Mouse (Mus musculus) intestine, embryonic 14.5 days (tissue): Measurements from ENCODE around the gene Zfp830. TPM values are rescaled to one million over a fixed set of nuclear protein-coding genes. Genes with fewer than 3 reads are reported as not detected.

Source experiments
- ATAC-seq: fragments of 200-750 bp; cut with Nextera tagmentation; replicated peaks from 2 replicates; pipeline ENCODE4 v1.8.0; 2017; ENCODE audit warnings: low read depth, moderate number of reproducible peaks, moderate TSS enrichment, moderate library complexity; ENCODE audit not compliant: low FRiP score, low TSS enrichment
- DNase-seq: peaks from one replicate; pipeline ENCODE4 v3.0.0-alpha.2; 2018; ENCODE audit warnings: low spot score
- H3K27ac ChIP-seq: fragments of 300-500 bp; sonication (generic); 2 replicates; pipeline ENCODE4 v1.5.1; 2014; ENCODE audit warnings: low read depth, mild to moderate bottlenecking, control low read depth
- H3K27me3 ChIP-seq: fragments of 300-500 bp; sonication (generic); replicated peaks from 2 replicates; pipeline ENCODE4 v1.6.1; 2014; ENCODE audit warnings: low read length, control low read depth; ENCODE audit not compliant: control insufficient read depth, insufficient read depth
- H3K36me3 ChIP-seq: fragments of 300-500 bp; sonication (generic); 2 replicates; pipeline ENCODE4 v1.6.1; 2014; ENCODE audit warnings: low read length, control low read depth; ENCODE audit not compliant: control insufficient read depth, insufficient read depth
- H3K4me1 ChIP-seq: fragments of 300-500 bp; sonication (generic); replicated peaks from 2 replicates; pipeline ENCODE4 v1.6.1; 2014; ENCODE audit warnings: low read length, control low read depth, mixed read lengths; ENCODE audit not compliant: control insufficient read depth, insufficient read depth
- H3K4me2 ChIP-seq: fragments of 300-500 bp; sonication (generic); 2 replicates; pipeline ENCODE4 v1.6.1; 2014; ENCODE audit warnings: low read length
- H3K4me3 ChIP-seq: fragments of 300-500 bp; sonication (generic); 2 replicates; pipeline ENCODE4 v1.5.1; 2014; ENCODE audit warnings: low read depth, low read length, control low read depth, mixed read lengths
- H3K9ac ChIP-seq: fragments of 300-500 bp; sonication (generic); 2 replicates; pipeline ENCODE4 v1.6.1; 2014; ENCODE audit warnings: mild to moderate bottlenecking, low read length
- H3K9me3 ChIP-seq: fragments of 300-500 bp; sonication (generic); 2 replicates; pipeline ENCODE4 v1.6.1; 2016; ENCODE audit warnings: low read length, control low read depth; ENCODE audit not compliant: control insufficient read depth
- WGBS: fragments of 180-500 bp; shearing (Covaris S2); extraction: QIAGEN DNeasy Blood & Tissue Kit; methylation state at CpG from one replicate; pipeline ENCODE4 v1.1.7; 2014; 5-methylcytosine and 5-hydroxymethylcytosine counted together
- polyA plus RNA-seq: library from polyadenylated mRNA; unstranded; fragments of >200 nt; fragmentation: Nextera tagmentation; extraction: Ambion mirVana; gene quantifications from 2 replicates; pipeline ENCODE4 v1.2.1, GENCODE M21; 2014

The Zfp830 gene
- polyA plus RNA-seq, 1 experiment from 2014 or later = 31.4 TPM

- WGBS = 100% methylated on average over 1 of the region's 1 CpGs
- H3K36me3 ChIP-seq = no peaks in the 10 kb centered on the region
- no peaks in the 10 kb centered on the region for H3K27me3 ChIP-seq
- no peak for DNase-seq
- H3K4me3 ChIP-seq = no peak overlapping the region
- H3K4me2 ChIP-seq = no peak overlapping the region
- ATAC-seq = no peak
- no peak overlapping the region for H3K27ac ChIP-seq
- no peak overlapping the region for H3K9ac ChIP-seq
- H3K9me3 ChIP-seq = no peaks in the 10 kb centered on the region
- no peaks in the 10 kb centered on the region for H3K4me1 ChIP-seq
Measured at GRCm38 (mm10) chr11:82755919-82756318, 8.2 kb upstream of the Zfp830 start.

DNA sequence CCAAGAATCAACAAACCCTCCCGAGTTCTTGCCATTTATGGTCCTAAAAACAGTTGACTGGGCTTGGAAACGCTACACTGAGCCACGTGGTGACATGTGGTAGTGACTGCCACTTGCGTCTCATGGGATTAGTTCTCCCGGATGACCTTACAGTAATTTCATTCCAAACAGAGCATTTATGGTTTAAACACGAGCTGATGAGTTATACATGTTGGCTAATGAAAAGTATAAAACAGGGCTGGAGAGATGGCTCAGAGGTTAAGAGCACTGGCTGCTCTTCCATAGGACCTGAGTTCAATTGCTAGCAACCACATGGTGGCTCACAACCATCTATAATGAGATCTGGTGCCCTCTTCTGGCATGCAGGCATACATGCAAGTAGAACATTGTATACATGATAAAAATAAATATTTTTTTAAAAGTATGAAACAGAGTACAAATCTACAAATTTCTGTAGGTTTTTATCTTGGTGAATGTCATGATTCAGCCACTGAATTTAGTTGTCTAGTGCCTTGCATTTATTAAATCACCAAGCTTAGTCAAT, 1.8 kb upstream of the Zfp830 start:
- H3K9me3 ChIP-seq = no peaks in the 10 kb centered on the region
- no peaks in the 10 kb centered on the region for H3K27me3 ChIP-seq
- H3K36me3 ChIP-seq = peaks cover 5% of the 10 kb centered on the region; the same call in 1 of the 2 replicates
- ATAC-seq (no peak), DNase-seq (no peak)
- 85% methylated on average over 6 of the region's 6 CpGs for WGBS
- no peak overlapping the region for H3K27ac ChIP-seq
- H3K4me1 ChIP-seq = peaks cover 19% of the 10 kb centered on the region
- no peak overlapping the region for H3K9ac ChIP-seq
- no peak overlapping the region for H3K4me3 ChIP-seq
- H3K4me2 ChIP-seq = no peak overlapping the region

GRCm38 (mm10) chr11:82763261-82763660, 884 bp upstream of the Zfp830 start:
- no peak for DNase-seq
- Histone ChIP-seq H3K9ac (peak overlapping the region; percentile 67), H3K36me3 (peaks cover 5% of the 10 kb centered on the region; the same call in 1 of the 2 replicates), H3K27me3 (no peaks in the 10 kb centered on the region), H3K27ac (peak overlapping the region; percentile 93), H3K4me1 (peaks cover 19% of the 10 kb centered on the region), H3K4me2 (peak overlapping the region; percentile 80), H3K4me3 (peak overlapping the region; percentile 90), H3K9me3 (no peaks in the 10 kb centered on the region)
- ATAC-seq = no peak
- 9% methylated on average over 4 of the region's 4 CpGs for WGBS

- Histone ChIP-seq H3K27ac (peak overlapping the region; percentile 93), H3K4me1 (peaks cover 19% of the 10 kb centered on the region), H3K27me3 (no peaks in the 10 kb centered on the region), H3K9ac (peak overlapping the region; percentile 67), H3K4me2 (peak overlapping the region; percentile 86), H3K4me3 (peak overlapping the region; percentile 90), H3K36me3 (peaks cover 15% of the 10 kb centered on the region), H3K9me3 (no peaks in the 10 kb centered on the region)
- under 1% methylated on average over 28 of the region's 28 CpGs for WGBS
- ATAC-seq (peak; percentile 73), DNase-seq (no peak)
Measured at GRCm38 (mm10) chr11:82764438-82764924, 336 bp downstream of the Zfp830 start.

- WGBS = 48% methylated on average over 5 of the region's 5 CpGs
- H3K9me3 ChIP-seq = no peaks in the 10 kb centered on the region
- no peaks in the 10 kb centered on the region for H3K27me3 ChIP-seq
- DNase-seq (no peak), ATAC-seq (no peak)
- peak overlapping the region; percentile 80 for H3K4me3 ChIP-seq
- peak overlapping the region; percentile 56 for H3K4me2 ChIP-seq
- peaks cover 17% of the 10 kb centered on the region for H3K4me1 ChIP-seq
- H3K9ac ChIP-seq = peak overlapping the region; percentile 98
- no peak overlapping the region for H3K27ac ChIP-seq
- peaks cover 18% of the 10 kb centered on the region for H3K36me3 ChIP-seq
Measured at GRCm38 (mm10) chr11:82780134-82780533, 16.0 kb downstream of the Zfp830 start.

DNA sequence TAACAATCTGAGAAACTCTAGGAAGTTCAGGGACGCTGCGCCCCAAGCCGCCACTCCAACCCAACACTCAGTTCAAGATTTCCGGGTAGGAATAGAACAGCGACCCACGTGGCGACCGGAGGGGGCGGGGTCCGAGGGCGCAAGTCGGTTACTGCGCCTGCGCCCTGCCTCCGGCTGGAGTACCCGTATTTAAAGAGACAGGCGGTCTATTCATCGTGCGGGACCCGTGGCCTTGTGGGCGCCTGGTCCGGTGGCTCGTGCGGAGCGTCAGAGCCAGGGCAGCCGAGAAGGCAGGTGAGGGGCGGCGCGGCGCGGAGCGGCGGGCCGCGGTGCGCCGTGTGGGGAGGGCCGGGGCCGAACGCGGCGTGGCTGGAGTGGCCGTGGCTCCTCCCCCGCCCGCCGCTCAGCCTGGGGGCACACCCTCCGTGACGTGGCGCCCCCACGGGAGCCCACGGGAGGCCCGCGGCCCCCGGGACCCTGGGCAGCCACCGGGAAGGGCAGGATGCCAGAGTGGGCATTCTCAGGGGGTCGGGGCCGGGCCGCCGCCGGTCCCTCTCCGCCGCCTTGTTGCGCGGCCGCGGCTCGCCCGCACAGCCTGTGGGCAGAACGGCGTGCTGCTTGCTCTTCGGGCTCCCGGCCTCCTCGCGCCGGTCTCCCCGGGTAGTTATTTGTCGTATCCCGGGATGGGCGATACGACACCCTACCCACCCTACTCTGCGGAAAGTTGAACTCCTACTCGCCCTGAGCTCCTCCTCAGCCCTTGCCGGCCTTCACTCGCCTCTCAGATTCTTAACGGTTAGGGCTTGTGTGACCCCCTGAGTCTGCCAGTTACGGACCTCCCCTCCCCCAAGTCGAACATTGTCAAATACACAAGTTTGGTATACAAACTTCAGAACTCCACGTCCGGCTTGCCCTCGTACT, 17.1 kb downstream of the Zfp830 start, which contains the start of gene Lig3:
Gene Lig3, plus strand, starts transcription at position 126 of the 921 bp plus-strand sequence.
- peak within 1 kb of the TSS; percentile 70 for H3K4me2 ChIP-seq
- H3K4me3 ChIP-seq = peak within 1 kb of the TSS; percentile 80
- peak within 1 kb of the TSS; percentile 98 for H3K9ac ChIP-seq
- peak within 1 kb of the TSS; percentile 96 for H3K27ac ChIP-seq
- peaks cover 29% of the 10 kb centered on the region for H3K36me3 ChIP-seq
- ATAC-seq (peak; percentile 93), DNase-seq (peak; percentile 97)
- WGBS = under 1% methylated on average over 73 of the region's 90 CpGs
- no peaks in the 10 kb centered on the region for H3K27me3 ChIP-seq
- no peaks in the 10 kb centered on the region for H3K9me3 ChIP-seq
- peaks cover 17% of the 10 kb centered on the region for H3K4me1 ChIP-seq

DNA sequence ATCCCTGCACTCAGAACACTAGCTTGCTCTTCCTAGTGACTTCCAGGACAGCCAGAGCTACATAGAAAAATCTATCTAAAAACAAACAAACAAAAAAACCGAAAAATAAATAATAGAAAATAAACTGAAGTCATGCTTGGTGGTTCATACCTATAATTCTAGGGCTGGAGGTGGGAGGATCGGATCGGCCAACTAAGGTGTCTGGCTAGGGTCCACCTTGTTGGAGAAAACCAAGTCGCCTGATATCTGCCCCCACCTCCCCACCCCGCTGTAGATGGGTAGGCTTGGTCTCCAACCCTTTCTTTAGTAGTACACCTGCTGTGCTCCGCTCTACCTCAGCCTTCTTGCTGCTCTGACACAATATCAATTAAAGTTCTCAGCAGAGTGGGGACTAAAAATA, 18.1 kb downstream of the Zfp830 start:
- peak overlapping the region; percentile 96; the same call in 1 of the 2 replicates for H3K27ac ChIP-seq
- H3K4me2 ChIP-seq = peak overlapping the region; percentile 70

GRCm38 (mm10) chr11:82783453-82783852, 19.3 kb downstream of the Zfp830 start:
- Histone ChIP-seq H3K9me3 (no peaks in the 10 kb centered on the region), H3K36me3 (peaks cover 52% of the 10 kb centered on the region), H3K4me2 (no peak overlapping the region), H3K9ac (no peak overlapping the region), H3K27ac (no peak overlapping the region), H3K4me3 (no peak overlapping the region), H3K4me1 (peaks cover 17% of the 10 kb centered on the region), H3K27me3 (no peaks in the 10 kb centered on the region)
- 92% methylated on average over 11 of the region's 11 CpGs for WGBS
- no peak for DNase-seq
- no peak for ATAC-seq

More for the DNA sequence above, 18.1 kb downstream of the Zfp830 start:
- Histone ChIP-seq H3K9ac (peak overlapping the region; percentile 98), H3K9me3 (no peaks in the 10 kb centered on the region), H3K27me3 (no peaks in the 10 kb centered on the region), H3K4me1 (peaks cover 17% of the 10 kb centered on the region), H3K36me3 (peaks cover 39% of the 10 kb centered on the region), H3K4me3 (peak overlapping the region; percentile 80)
- WGBS = 45% methylated on average over 6 of the region's 6 CpGs
- DNase-seq (no peak), ATAC-seq (no peak)
